9 mouse cellular contexts compared by ENCODE assay signal in genomic region chr17:83918413-83919139, GRCm38 (mm10).
DNase-seq lines count a peak whose midpoint lies in the region; ATAC-seq and TF ChIP-seq lines count a peak whose summit lies in the region.
"Had no signal": no experiment of that assay in that cellular context is flagged by ENCODE, and none has a peak within 500 bp of the region (broad histone marks: within the 10 kb centered on the region; RNA-seq: fewer than 3 reads in every experiment).

No protein-coding gene starts in this region.

- no peak overlapping the region for H3K4me2 ChIP-seq in heart, embryonic 13.5 days
- H3K4me2 ChIP-seq in limb, embryonic 14.5 days (replicated peaks; ENCODE audit: low read depth, low read length, severe bottlenecking): no peak overlapping the region
- no peak overlapping the region for H3K4me2 ChIP-seq in hindbrain, embryonic 13.5 days

- DNase-seq in embryo, embryonic 10 days (ENCODE audit: low spot score): peak; percentile 56
- DNase-seq in embryo, embryonic 9.5 days (ENCODE audit: extremely low spot score): no peak
- DNase-seq in CD4-positive helper T cell, adult 2 months (ENCODE audit: low read depth, low spot score): peak; percentile 33
- DNase-seq in limb, embryonic 14.5 days (ENCODE audit: low spot score): no peak
- no peak for DNase-seq in cerebellum, adult 8-10 months
- DNase-seq in cerebellum, adult 9-10 months: no peak
- DNase-seq: gastrocnemius, postnatal 36 days had no signal

- H3K4me3 ChIP-seq in heart, embryonic 13.5 days: no peak overlapping the region
- no peak overlapping the region for H3K4me3 ChIP-seq in limb, embryonic 14.5 days (replicated peaks; ENCODE audit: low read length)
- no peak overlapping the region for H3K4me3 ChIP-seq in hindbrain, embryonic 13.5 days

- no peaks in the 10 kb centered on the region for H3K9me3 ChIP-seq in heart, embryonic 13.5 days
- no peaks in the 10 kb centered on the region for H3K9me3 ChIP-seq in limb, embryonic 14.5 days (ENCODE audit: control insufficient read depth, low read length)
- no peaks in the 10 kb centered on the region for H3K9me3 ChIP-seq in hindbrain, embryonic 13.5 days

- H3K4me1 ChIP-seq in heart, embryonic 13.5 days: peaks cover 39% of the 10 kb centered on the region
- peaks cover 61% of the 10 kb centered on the region for H3K4me1 ChIP-seq in limb, embryonic 14.5 days (ENCODE audit: control insufficient read depth, insufficient read depth, low read length)
- peaks cover 6% of the 10 kb centered on the region for H3K4me1 ChIP-seq in hindbrain, embryonic 13.5 days (replicated peaks)

- no peak for ATAC-seq in heart, embryonic 13.5 days (ENCODE audit: extremely low read depth, insufficient number of reproducible peaks, low FRiP score, low TSS enrichment)
- ATAC-seq in limb, embryonic 14.5 days (ENCODE audit: low FRiP score, low read depth): no peak
- no peak for ATAC-seq in hindbrain, embryonic 13.5 days (ENCODE audit: low FRiP score)

- peak overlapping the region; percentile 89 for H3K27ac ChIP-seq in heart, embryonic 13.5 days (replicated peaks)
- H3K27ac ChIP-seq in limb, embryonic 14.5 days (replicated peaks; ENCODE audit: low read depth, low read length): peak overlapping the region; percentile 56; the same call in 1 of the 2 replicates
- no peak overlapping the region for H3K27ac ChIP-seq in hindbrain, embryonic 13.5 days

- TF ChIP-seq POLR2A in limb, embryonic 14.5 days (IDR thresholded peaks at IDR 0.05; ENCODE audit: borderline replicate concordance, extremely low read depth, insufficient read depth, insufficient read length): no peak

- no peaks in the 10 kb centered on the region for H3K36me3 ChIP-seq in heart, embryonic 13.5 days
- no peaks in the 10 kb centered on the region for H3K36me3 ChIP-seq in limb, embryonic 14.5 days (ENCODE audit: control insufficient read depth, insufficient read depth, low read length)
- no peaks in the 10 kb centered on the region for H3K36me3 ChIP-seq in hindbrain, embryonic 13.5 days

- H3K27me3 ChIP-seq in heart, embryonic 13.5 days (replicated peaks): no peaks in the 10 kb centered on the region
- H3K27me3 ChIP-seq in limb, embryonic 14.5 days (ENCODE audit: control insufficient read depth, insufficient read depth, low read length): no peaks in the 10 kb centered on the region
- no peaks in the 10 kb centered on the region for H3K27me3 ChIP-seq in hindbrain, embryonic 13.5 days

- H3K9ac ChIP-seq in heart, embryonic 13.5 days: no peak overlapping the region
- H3K9ac ChIP-seq in limb, embryonic 14.5 days (ENCODE audit: low read depth, low read length, severe bottlenecking): no peak overlapping the region
- no peak overlapping the region for H3K9ac ChIP-seq in hindbrain, embryonic 13.5 days

- 62% methylated on average over 9 of the region's 9 CpGs for WGBS in heart, embryonic 13.5 days
- 46% methylated on average over 9 of the region's 9 CpGs for WGBS in limb, embryonic 14.5 days
- 79% methylated on average over 9 of the region's 9 CpGs for WGBS in hindbrain, embryonic 13.5 days

Comparison
In these comparisons a context has a peak if more than half of its experiments do, and no peak if none do; other contexts are left out.
1. DNase-seq: peak in embryo, embryonic 10 days (single experiment) and CD4-positive helper T cell, adult 2 months (single experiment); none in embryo, embryonic 9.5 days (single experiment), limb, embryonic 14.5 days (single experiment), cerebellum, adult 8-10 months (single experiment) and cerebellum, adult 9-10 months (single experiment).